Mouse (Mus musculus): ENCODE measurements at regions not wholly inside any gene's neighbourhood (a gene's known extent, or its start where the extent isn't known, plus 50 kb on each side); places are given as distances from the start of the nearest gene placed in this dataset.

- TF ChIP-seq POLR2A (IDR thresholded peaks at IDR 0.05; ENCODE audit: borderline replicate concordance, extremely low read depth, low read depth, low read length) (no peak), CTCF (IDR thresholded peaks at IDR 0.05; ENCODE audit: insufficient read depth, low read length) (no peak)
Observed at GRCm38 (mm10) chr13:103564715-103565114, 209.7 kb downstream of the Srek1 start.

Measured in lung, adult 2 months (tissue).